Mouse (Mus musculus) E14TG2a.4 (cell line): Measurements from ENCODE around the gene Prn.

Source experiments
- H3K27me3 ChIP-seq: 2 replicates; pipeline ENCODE4 v1.6.1; 2014; ENCODE audit warnings: low read length, control low read depth; ENCODE audit not compliant: insufficient read depth
- H3K36me3 ChIP-seq: 2 replicates; pipeline ENCODE4 v1.6.1; 2014; ENCODE audit warnings: low read length, control low read depth; ENCODE audit not compliant: insufficient read depth
- H3K4me1 ChIP-seq: replicated peaks from 2 replicates; pipeline ENCODE4 v1.6.1; 2014; ENCODE audit warnings: low read depth, low read length, control low read depth
- H3K4me3 ChIP-seq: replicated peaks from 2 replicates; pipeline ENCODE4 v1.5.1; 2014; ENCODE audit warnings: mild to moderate bottlenecking, low read length
- H3K9me3 ChIP-seq: 2 replicates; pipeline ENCODE4 v1.6.1; 2014; ENCODE audit warnings: low read length, control low read depth
- CTCF ChIP-seq: conservative IDR thresholded peaks from 2 replicates; pipeline ENCODE4 v1.5.1; 2014; ENCODE audit warnings: low read length
- NANOG ChIP-seq: IDR thresholded peaks from 2 replicates; pipeline ENCODE4 v1.6.1; 2014; ENCODE audit warnings: borderline replicate concordance, low read length, mixed read lengths
- POU5F1 ChIP-seq: IDR thresholded peaks from 2 replicates; pipeline ENCODE4 v1.6.1; 2014; ENCODE audit warnings: low read length, borderline replicate concordance

Gene Prn

GRCm38 (mm10) chr2:131948916-131949639, 39.3 kb downstream of the Prn start:
- Histone ChIP-seq H3K27me3 (peaks cover 32% of the 10 kb centered on the region), H3K9me3 (no peaks in the 10 kb centered on the region), H3K4me3 (no peak overlapping the region), H3K4me1 (peaks cover 43% of the 10 kb centered on the region), H3K36me3 (no peaks in the 10 kb centered on the region)
- TF ChIP-seq NANOG (no peak), CTCF (no peak), POU5F1 (no peak)

- H3K27me3 ChIP-seq, result peaks cover 36% of the 10 kb centered on the region
- H3K4me1 ChIP-seq, result peaks cover 52% of the 10 kb centered on the region
- H3K4me3 ChIP-seq, result 0 out of 2 replicates have a peak overlapping the region, but pooled peaks have one; percentile 23
- H3K9me3 ChIP-seq, result no peaks in the 10 kb centered on the region
- H3K36me3 ChIP-seq, result no peaks in the 10 kb centered on the region
- TF ChIP-seq CTCF (peak; percentile 50), NANOG (no peak)
These were observed 40.2 kb downstream of the Prn start for GRCm38 (mm10) chr2:131949767-131950597.

GRCm38 (mm10) chr2:131950598-131951095, 40.9 kb downstream of the Prn start, which contains the start of gene Prnd:
Prnd (plus strand) TSS chr2:131950861.
- H3K9me3 ChIP-seq, result no peaks in the 10 kb centered on the region
- H3K27me3 ChIP-seq, result peaks cover 36% of the 10 kb centered on the region
- TF ChIP-seq POU5F1 (no peak), CTCF (no peak), NANOG (no peak)
- H3K36me3 ChIP-seq, result no peaks in the 10 kb centered on the region
- H3K4me3 ChIP-seq, result 0 out of 2 replicates have a peak within 1 kb of the TSS, but pooled peaks have one; percentile 23
- peaks cover 59% of the 10 kb centered on the region for H3K4me1 ChIP-seq

GRCm38 (mm10) chr2:131952456-131952855, 42.7 kb downstream of the Prn start:
- Histone ChIP-seq H3K9me3 (no peaks in the 10 kb centered on the region), H3K36me3 (no peaks in the 10 kb centered on the region), H3K27me3 (peaks cover 31% of the 10 kb centered on the region), H3K4me3 (peak overlapping the region; percentile 54), H3K4me1 (peaks cover 76% of the 10 kb centered on the region)
- no peak for TF ChIP-seq CTCF
- no peak for TF ChIP-seq NANOG
- TF ChIP-seq POU5F1, result no peak

- peak overlapping the region; percentile 54 for H3K4me3 ChIP-seq
- peaks cover 77% of the 10 kb centered on the region for H3K4me1 ChIP-seq
- no peaks in the 10 kb centered on the region for H3K9me3 ChIP-seq
- peaks cover 28% of the 10 kb centered on the region for H3K27me3 ChIP-seq
- H3K36me3 ChIP-seq, result no peaks in the 10 kb centered on the region
- TF ChIP-seq NANOG (no peak), POU5F1 (no peak)
These were observed 43.3 kb downstream of the Prn start for GRCm38 (mm10) chr2:131952961-131953538.

GRCm38 (mm10) chr2:131953711-131954110, 44.0 kb downstream of the Prn start:
- TF ChIP-seq POU5F1 (no peak), NANOG (no peak), CTCF (no peak)
- Histone ChIP-seq H3K9me3 (no peaks in the 10 kb centered on the region), H3K4me1 (peaks cover 80% of the 10 kb centered on the region), H3K27me3 (peaks cover 28% of the 10 kb centered on the region), H3K36me3 (no peaks in the 10 kb centered on the region), H3K4me3 (peak overlapping the region; percentile 54)

- no peak for TF ChIP-seq POU5F1
- TF ChIP-seq NANOG, result no peak
- TF ChIP-seq CTCF, result no peak
- no peaks in the 10 kb centered on the region for H3K9me3 ChIP-seq
These were observed 45.1 kb downstream of the Prn start for GRCm38 (mm10) chr2:131954835-131955234.

GRCm38 (mm10) chr2:131955264-131955663, 45.5 kb downstream of the Prn start:
- TF ChIP-seq POU5F1 (no peak), CTCF (no peak), NANOG (no peak)

More at GRCm38 (mm10) chr2:131954835-131955234, 45.1 kb downstream of the Prn start:
- H3K4me1 ChIP-seq, result peaks cover 75% of the 10 kb centered on the region
- peaks cover 28% of the 10 kb centered on the region for H3K27me3 ChIP-seq
- peak overlapping the region; percentile 60 for H3K4me3 ChIP-seq
- no peaks in the 10 kb centered on the region for H3K36me3 ChIP-seq

More at GRCm38 (mm10) chr2:131955264-131955663, 45.5 kb downstream of the Prn start:
- Histone ChIP-seq H3K27me3 (peaks cover 28% of the 10 kb centered on the region), H3K9me3 (no peaks in the 10 kb centered on the region), H3K4me1 (peaks cover 72% of the 10 kb centered on the region), H3K36me3 (no peaks in the 10 kb centered on the region), H3K4me3 (peak overlapping the region; percentile 60)
